Mouse (Mus musculus) liver, postnatal 0 days (tissue): ENCODE data around the gene Ebp.

ENCODE experiments used
- CTCF ChIP-seq: sonication (generic); IDR thresholded peaks from 2 replicates; pipeline ENCODE4 v1.5.1; 2016; ENCODE audit warnings: antibody characterized with exemption, low read depth
- EP300 ChIP-seq: IDR thresholded peaks from 2 replicates; pipeline ENCODE4 v1.6.1; 2016; ENCODE audit warnings: antibody characterized with exemption, low read depth, mild to moderate bottlenecking

- TF ChIP-seq CTCF (0 out of 2 replicates have a peak, but pooled peaks have one; percentile 9), EP300 (no peak)
Observed at GRCm38 (mm10) chrX:8192126-8192639, 1.1 kb downstream of the Ebp start.
